Comparison of ENCODE assay signal across 8 mouse cellular contexts in genomic region chr3:32708368-32709231, GRCm38 (mm10). TPM values are rescaled to one million over a fixed set of nuclear protein-coding genes. Genes with fewer than 3 reads are reported as not detected.
DNase-seq lines count a peak whose midpoint lies in the region; ATAC-seq and TF ChIP-seq lines count a peak whose summit lies in the region.

No protein-coding gene starts in this region.

- DNase-seq in gastrocnemius, adult 8-10 months (ENCODE audit: low spot score in 2 of 2) = peak; percentile 94 to 95
- DNase-seq in hindlimb bud, embryonic 11.5 days (ENCODE audit: extremely low spot score, low read depth, low spot score) = peak; percentile 96
- DNase-seq in left cerebral cortex, adult 8-10 months (ENCODE audit: low spot score in 2 of 2) = peak; percentile 83 to 99
- DNase-seq in right cerebral cortex, postnatal 10 days (ENCODE audit: low spot score in 2 of 2) = peak; percentile 98 to 99
- DNase-seq in urinary bladder, postnatal 25 days (ENCODE audit: low spot score) = peak; percentile 97

- no peak overlapping the region for H3K27ac ChIP-seq in cortical plate, adult 2 months (ENCODE audit: insufficient read depth, low read length)

- H3K27me3 ChIP-seq in megakaryocyte, embryonic 14.5 days (replicated peaks) = no peaks in the 10 kb centered on the region

- TF ChIP-seq POLR2A in cortical plate, adult 2 months (IDR thresholded peaks at IDR 0.05; ENCODE audit: extremely low read depth, insufficient read depth, low read length) = 0 out of 2 replicates have a peak, but pooled peaks have one; percentile 43

- no peak for TF ChIP-seq CTCF in cortical plate, adult 2 months (IDR thresholded peaks at IDR 0.05; ENCODE audit: extremely low read depth, insufficient read depth, low read length)

- peak; percentile 99 for ATAC-seq in activated CD4-positive, CD25-positive, alpha-beta regulatory T cell, adult 4 months

- peaks cover 28% of the 10 kb centered on the region for H3K36me3 ChIP-seq in megakaryocyte, embryonic 14.5 days (replicated peaks; ENCODE audit: low read length)

- no peaks in the 10 kb centered on the region for H3K4me1 ChIP-seq in cortical plate, adult 2 months (ENCODE audit: control insufficient read depth, insufficient read depth, low read length)
- peaks cover 18% of the 10 kb centered on the region for H3K4me1 ChIP-seq in megakaryocyte, embryonic 14.5 days

- no peaks in the 10 kb centered on the region for H3K9me3 ChIP-seq in megakaryocyte, embryonic 14.5 days

- peak overlapping the region; percentile 87 for H3K4me3 ChIP-seq in cortical plate, adult 2 months (ENCODE audit: insufficient read depth, low read length)
- H3K4me3 ChIP-seq in megakaryocyte, embryonic 14.5 days (replicated peaks) = peak overlapping the region; percentile 99

RNA-seq across cellular contexts. Expression of gene Actl6a, which starts 2.5 kb away (rescaled TPM):
- 100 to 1,000 TPM in 1 of 2 experiments, 10 to 100 TPM in 1; 89.6 to 104 TPM for polyA plus RNA-seq in activated CD4-positive, CD25-positive, alpha-beta regulatory T cell, adult 4 months (2017; shearing (Covaris generic))
- polyA plus RNA-seq in cortical plate, adult 2 months (2012; rRNA removed) = 17.7 and 17.9 TPM in 2 replicates
- 10 to 100 TPM; 11.0 to 19.6 (median 14.2) TPM for total RNA-seq in gastrocnemius, adult 8-10 months (2022)
- total RNA-seq in left cerebral cortex, adult 8-10 months (2022) = 10 to 100 TPM; 14.7 to 22.6 (median 17.6) TPM
- 9.8 TPM in 1 of 2 replicates, not detected in the other for polyA plus RNA-seq in megakaryocyte, embryonic 14.5 days (2012; ENCODE audit: insufficient read depth, low replicate concordance)

RNA-seq across cellular contexts. Expression of gene Ndufb5, which starts 28.2 kb away (rescaled TPM):
- 100 to 1,000 TPM; 277 to 281 TPM for polyA plus RNA-seq in activated CD4-positive, CD25-positive, alpha-beta regulatory T cell, adult 4 months (2017; shearing (Covaris generic))
- polyA plus RNA-seq in cortical plate, adult 2 months (2012; rRNA removed) = 321 and 333 TPM in 2 replicates
- total RNA-seq in gastrocnemius, adult 8-10 months (2022) = 100 to 1,000 TPM; 525 to 629 (median 587) TPM
- total RNA-seq in left cerebral cortex, adult 8-10 months (2022) = 100 to 1,000 TPM; 205 to 223 (median 213) TPM
- 25.7 and 40.0 TPM in 2 replicates for polyA plus RNA-seq in megakaryocyte, embryonic 14.5 days (2012; ENCODE audit: insufficient read depth, low replicate concordance)

RNA-seq across cellular contexts. Expression of gene Mrpl47, which starts 28.8 kb away (rescaled TPM):
- 10 to 100 TPM; 14.0 to 28.8 TPM for polyA plus RNA-seq in activated CD4-positive, CD25-positive, alpha-beta regulatory T cell, adult 4 months (2017; shearing (Covaris generic))
- 12.7 and 12.8 TPM in 2 replicates for polyA plus RNA-seq in cortical plate, adult 2 months (2012; rRNA removed)
- total RNA-seq in gastrocnemius, adult 8-10 months (2022) = 10 to 100 TPM; 20.4 to 30.2 (median 26.4) TPM
- total RNA-seq in left cerebral cortex, adult 8-10 months (2022) = 10 to 100 TPM; 17.3 to 22.8 (median 18.4) TPM
- polyA plus RNA-seq in megakaryocyte, embryonic 14.5 days (2012; ENCODE audit: insufficient read depth, low replicate concordance) = 4.2 TPM in 1 of 2 replicates, not detected in the other
